Mouse (Mus musculus) ES-Bruce4 (cell line): ENCODE measurements around the gene Vmn2r113. TPM values are rescaled to one million over a fixed set of nuclear protein-coding genes. Genes with fewer than 3 reads are reported as not detected.
"Not testable (repeated sequence)": the region's sequence is repeated elsewhere in the genome, so short reads cannot be mapped to it uniquely, and the experiment has no call there.

Experiments
- H3K27ac ChIP-seq: 2 replicates; pipeline ENCODE4 v1.5.1; 2012; ENCODE audit warnings: low read length, inconsistent platforms; ENCODE audit not compliant: insufficient read depth
- H3K27me3 ChIP-seq: 2 replicates; pipeline ENCODE4 v1.6.1; 2012; ENCODE audit warnings: mild to moderate bottlenecking, low read length, inconsistent platforms; ENCODE audit not compliant: control insufficient read depth, poor library complexity, insufficient read depth, severe bottlenecking
- H3K36me3 ChIP-seq: 2 replicates; pipeline ENCODE4 v1.6.1; 2012; ENCODE audit warnings: inconsistent platforms, mild to moderate bottlenecking, low read length, moderate library complexity; ENCODE audit not compliant: control insufficient read depth, poor library complexity, insufficient read depth, severe bottlenecking
- H3K4me1 ChIP-seq: one replicate; pipeline ENCODE4 v1.8.1; 2011; ENCODE audit warnings: low read length; ENCODE audit not compliant: control insufficient read depth, insufficient read depth
- H3K4me3 ChIP-seq: 2 replicates; pipeline ENCODE4 v1.5.1; 2011; ENCODE audit warnings: low read depth, mild to moderate bottlenecking, low read length
- H3K9ac ChIP-seq: 2 replicates; pipeline ENCODE4 v1.6.1; 2012; ENCODE audit warnings: low read depth, mild to moderate bottlenecking, inconsistent platforms; ENCODE audit not compliant: poor library complexity, severe bottlenecking
- H3K9me3 ChIP-seq: replicated peaks from 2 replicates; pipeline ENCODE4 v1.6.1; 2012; ENCODE audit warnings: mild to moderate bottlenecking, low read length, inconsistent platforms; ENCODE audit not compliant: control insufficient read depth, poor library complexity, insufficient read depth, severe bottlenecking
- polyA plus RNA-seq: library from polyadenylated mRNA; stranded (reverse); fragments of >200 nt; gene quantifications from 2 replicates; pipeline ENCODE4 v1.2.4, GENCODE M21; 2011; ENCODE audit warnings: low read depth; ENCODE audit not compliant: missing spikeins, insufficient read depth, insufficient read length

Gene Vmn2r113
- not detected in 2 replicates for polyA plus RNA-seq

- H3K4me1 ChIP-seq, H3K9ac ChIP-seq, H3K27ac ChIP-seq, H3K36me3 ChIP-seq, H3K9me3 ChIP-seq, H3K27me3 ChIP-seq, H3K4me3 ChIP-seq: not testable (repeated sequence)
These were observed at the start of gene Vmn2r113 for GRCm38 (mm10) chr17:22942684-22943083. Gene Vmn2r113 (plus strand): TSS chr17:22942984.

Other genes starting within 250 kb of the Vmn2r113 start
- gene Zfp945, start 75.8 kb upstream of the Vmn2r113 start, polyA plus RNA-seq = 16.9 and 18.1 TPM in 2 replicates
- gene Vmn2r-ps130, start 118.2 kb downstream of the Vmn2r113 start, polyA plus RNA-seq = not detected in 2 replicates